Mouse (Mus musculus) heart, adult 9 months (tissue): ENCODE data around the gene Psmd11.

Experiments
- DNase-seq, 2 experiments: peaks; one replicate each; pipeline ENCODE4 v3.0.0; 2022; ENCODE audit warnings: low spot score in 2 of 2

The Psmd11 gene

DNA sequence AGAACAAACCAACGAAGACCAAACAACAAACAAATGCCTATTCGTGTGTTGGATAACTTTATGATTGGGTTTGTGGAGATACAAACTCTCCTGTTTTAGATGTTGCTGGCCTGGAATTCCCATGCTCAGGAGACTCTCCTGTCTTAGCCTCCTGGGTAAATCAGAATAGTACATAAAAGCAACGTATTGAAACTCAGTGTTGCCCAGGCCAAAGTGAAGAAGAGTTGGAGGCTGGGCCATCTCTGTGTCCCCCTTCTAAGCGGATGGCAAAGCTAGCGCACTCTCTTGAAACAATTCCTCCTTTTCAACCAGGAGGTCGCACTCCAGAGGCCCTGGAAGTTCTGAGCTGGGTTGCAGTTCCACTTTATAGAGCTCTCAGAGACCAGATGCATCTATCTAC, 74.9 kb downstream of the Psmd11 start:
- DNase-seq: no peak

DNA sequence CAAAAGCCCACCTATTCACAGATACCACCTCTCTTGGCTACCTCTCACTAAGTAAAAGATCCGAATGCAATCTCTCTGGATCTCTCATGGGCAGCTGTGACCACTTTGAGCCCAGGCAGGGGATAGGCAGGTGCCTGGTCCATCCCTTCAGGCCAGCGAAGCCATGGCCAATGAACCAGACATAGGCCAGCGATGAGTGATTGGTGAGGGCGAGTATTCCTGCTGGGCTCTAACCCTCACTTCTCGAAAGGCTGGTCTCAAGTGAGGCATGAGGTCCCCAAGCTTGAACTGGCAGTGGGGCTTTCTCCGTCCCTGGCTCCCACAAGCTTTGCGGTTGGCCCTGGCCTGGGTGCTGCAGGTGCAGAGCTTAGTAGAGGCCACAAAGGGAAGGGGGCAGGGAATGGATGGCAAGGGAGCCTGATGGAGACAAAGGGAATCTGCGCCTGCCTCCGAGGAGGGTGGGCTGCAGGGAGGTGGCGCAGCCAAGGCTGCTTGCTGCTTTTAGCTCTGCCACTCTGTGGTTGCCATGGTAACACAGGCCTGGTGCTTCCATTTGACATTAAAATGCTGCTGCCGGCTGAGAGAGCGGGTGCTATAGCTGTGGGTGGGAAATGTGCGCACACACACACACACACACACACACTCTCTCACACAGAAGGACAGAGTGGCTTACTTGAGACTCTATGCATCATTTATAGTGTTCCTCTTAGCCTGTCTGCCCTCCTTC, 75.5 kb downstream of the Psmd11 start:
- DNase-seq: no peak

DNA sequence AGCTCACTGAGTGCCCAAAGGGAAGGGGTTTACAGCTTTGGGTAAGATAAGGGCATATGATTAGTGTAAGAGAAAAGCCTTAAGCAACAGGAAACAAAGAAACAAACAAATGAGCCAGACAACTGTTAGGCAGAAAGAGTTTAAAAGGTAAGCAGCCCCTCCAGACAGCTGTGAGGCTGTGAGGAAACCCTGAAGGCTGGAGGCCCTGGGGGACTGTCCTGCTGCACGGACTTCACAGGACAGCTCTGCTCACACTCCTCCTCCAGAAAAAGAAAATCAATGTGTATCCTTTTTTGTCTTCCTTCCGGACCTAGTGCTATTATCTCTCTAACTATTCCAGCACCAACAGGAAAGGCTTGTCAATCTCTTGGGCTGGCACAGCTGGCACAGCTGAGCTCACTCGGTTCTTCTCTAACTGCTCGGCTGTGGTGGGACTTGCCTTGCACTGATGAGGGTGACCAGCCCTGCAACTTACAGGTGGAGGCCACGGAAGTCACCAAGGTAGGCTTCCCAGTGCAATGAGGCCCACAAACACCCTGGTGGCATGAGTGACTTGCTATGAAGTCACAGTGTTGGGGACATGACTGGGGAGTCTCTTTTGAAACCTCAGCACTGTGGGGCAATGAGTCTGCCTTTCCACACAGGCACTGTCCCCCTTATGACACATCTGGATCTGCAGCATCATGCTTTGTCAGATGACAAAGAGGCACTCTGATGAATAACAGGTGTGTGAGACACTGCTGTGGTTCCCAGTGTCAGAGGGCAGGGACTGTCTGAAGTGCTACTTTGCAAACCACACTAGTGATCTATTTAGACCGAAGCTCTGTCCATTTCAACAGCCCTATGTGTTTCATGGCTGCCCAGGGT, 76.3 kb downstream of the Psmd11 start:
- DNase-seq: no peak

DNA sequence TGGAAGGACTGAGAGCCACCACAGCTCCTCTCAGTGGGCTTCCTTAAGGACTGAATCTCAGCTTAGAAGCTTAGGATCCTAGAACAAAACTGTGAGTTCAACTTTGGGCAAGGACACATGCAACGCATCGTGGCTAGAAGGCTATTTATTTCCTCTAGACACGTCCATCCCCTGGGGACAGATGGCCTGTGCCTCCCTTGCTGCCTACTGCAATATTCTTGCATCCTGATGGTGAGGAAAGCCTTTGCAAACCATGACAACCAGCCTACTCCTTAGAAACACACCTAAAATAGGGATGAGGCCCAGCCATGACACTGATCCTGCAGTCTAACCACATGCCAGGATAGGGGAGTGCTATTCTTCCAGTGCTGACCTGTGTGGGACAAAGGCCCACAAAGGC, 77.2 kb downstream of the Psmd11 start:
- no peak for DNase-seq

DNA sequence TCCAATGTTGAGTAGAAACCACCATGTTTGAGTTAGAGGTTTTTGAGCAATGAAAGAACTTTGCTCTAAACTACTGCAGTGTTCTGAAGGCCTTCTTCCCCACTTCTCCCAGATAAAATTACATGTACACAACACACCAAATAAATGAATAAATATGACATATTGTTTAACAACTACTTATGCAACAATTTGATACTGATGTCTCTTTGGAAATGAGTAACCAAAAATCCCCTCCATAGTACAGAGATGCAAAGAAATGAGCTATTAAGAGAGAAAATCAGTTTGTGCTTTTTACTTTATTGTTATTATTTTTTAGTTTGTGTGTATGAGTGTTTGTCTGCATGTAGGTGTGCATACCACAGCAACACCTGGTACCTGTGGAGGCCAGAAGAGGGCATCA, 78.1 kb downstream of the Psmd11 start:
- no peak for DNase-seq

DNA sequence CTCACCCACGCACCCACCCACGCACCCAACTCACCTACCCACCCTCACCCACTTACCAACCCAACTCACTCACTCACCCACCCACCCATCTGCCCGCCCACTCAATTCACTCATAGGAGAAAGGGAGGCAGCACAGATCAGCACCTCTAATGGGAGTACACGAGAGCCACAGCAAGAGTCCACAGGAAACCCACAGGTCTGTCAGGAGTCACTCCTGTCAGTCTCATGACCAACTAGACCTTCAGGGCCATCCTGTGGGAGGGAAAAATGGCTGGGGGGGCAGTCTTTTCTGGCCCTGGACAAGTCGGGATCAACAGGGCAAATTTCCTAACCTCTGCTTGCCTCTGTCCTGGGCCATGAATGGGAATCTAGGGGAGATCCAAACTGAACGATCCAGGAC, 79.4 kb downstream of the Psmd11 start:
- no peak for DNase-seq

DNA sequence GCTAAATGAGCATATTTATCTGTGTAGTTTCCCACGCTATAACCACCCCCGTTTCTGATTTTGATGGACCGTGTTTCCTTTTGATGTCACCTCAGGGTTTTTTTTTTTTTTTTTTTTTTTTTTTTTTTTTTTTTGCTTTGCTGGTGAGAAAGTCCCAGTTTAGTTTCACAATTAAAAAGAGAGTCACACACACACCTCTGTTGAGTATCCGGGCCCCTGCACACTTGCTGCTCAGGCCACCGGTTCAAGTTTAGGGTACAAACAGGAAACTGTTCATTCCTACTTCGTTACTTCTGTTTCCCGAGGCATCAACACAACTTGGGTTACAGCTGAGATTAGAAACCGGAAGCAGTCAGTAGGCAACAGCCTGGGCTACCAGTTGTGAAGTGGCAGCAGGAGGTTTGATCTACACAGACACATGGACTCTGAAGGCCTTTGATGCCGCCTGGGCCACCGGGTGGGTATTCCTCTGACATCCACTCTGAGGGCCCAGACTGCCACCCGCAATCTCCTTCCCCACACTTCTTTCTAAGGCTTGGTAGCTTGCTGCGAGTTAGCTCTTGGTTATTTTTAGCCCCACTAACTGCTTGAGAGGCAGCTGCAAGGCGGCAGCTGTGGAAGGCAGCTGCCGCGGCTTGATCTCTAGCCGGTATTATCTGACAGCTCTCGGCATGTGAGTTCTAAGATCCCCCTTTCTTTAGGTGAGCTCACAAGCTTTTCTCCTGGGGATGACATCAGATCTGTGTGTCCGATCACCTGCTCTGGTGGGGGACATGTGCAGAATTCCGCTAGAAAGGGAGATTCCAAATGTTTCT, 80.2 kb downstream of the Psmd11 start:
- peak; percentile 25 to 41 for DNase-seq

DNA sequence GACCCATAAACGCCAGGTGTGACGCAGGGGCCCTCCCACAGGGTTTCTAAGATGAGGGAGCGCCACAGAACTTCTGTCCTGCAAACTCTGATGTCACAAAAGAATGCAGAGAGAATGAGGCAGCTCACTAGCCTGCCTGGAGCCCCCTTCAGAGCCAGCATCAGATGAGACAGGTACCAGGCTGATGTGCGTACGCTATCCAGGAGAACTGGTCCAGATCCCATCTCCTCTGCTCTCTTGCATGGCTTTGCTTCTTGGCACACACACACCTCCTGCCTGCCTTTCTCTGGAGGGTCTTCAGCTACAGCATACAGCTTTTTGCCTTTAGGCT, 80.7 kb downstream of the Psmd11 start:
- no peak for DNase-seq

DNA sequence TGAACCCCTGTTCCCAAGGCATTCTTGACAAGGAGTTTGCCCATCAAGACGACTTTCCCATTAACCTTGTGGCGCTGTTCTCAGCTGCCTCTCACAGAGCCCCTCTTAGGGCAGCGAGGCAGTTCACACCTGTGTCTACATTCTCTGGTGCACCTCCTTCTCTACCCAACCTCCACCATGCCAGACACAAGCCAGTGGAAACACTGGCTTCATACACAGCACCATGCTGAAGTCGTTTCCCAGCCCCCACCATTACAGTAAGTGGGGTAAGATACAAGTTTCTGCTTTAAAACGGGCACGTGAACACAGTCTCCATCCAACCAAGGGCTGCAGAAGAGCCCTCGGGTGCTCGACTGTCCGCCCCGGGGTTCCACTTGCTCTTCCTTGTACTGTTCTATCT, 81.7 kb downstream of the Psmd11 start:
- DNase-seq: no peak

DNA sequence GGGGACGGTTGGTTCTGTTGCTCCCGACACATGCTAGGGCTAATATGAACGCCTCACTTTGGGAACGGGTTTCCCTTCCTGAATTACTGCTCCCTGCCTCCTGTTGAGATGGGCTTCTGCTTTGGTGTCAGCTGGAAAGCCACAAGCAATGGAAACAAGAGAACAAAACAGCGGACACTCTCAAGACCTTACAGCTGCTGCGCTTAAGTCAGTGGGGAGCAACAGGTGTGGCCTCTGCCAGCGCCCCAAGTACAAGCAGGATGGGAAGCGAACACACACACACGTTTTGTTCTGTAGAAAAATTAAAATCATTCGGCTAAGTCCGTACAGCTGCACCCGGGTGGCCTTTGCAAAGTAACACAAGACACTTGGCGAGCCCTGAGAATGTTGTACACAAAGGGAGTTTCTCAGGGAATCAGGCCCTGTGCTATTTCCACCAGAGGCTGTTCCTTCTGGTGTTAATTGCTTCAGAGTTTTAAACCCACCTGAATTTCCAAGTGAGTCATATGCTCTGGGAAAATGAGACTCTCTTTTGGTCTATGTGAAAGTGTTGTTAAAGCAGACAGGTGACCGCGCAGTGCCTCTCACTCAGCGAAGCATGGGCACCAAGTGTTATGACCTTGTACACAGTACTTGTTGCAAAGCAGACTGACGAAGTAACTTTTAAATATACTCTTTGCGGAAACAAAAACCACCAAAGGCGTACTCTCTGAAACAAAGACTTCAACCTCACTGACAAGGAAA, 84.1 kb downstream of the Psmd11 start:
- no peak for DNase-seq

DNA sequence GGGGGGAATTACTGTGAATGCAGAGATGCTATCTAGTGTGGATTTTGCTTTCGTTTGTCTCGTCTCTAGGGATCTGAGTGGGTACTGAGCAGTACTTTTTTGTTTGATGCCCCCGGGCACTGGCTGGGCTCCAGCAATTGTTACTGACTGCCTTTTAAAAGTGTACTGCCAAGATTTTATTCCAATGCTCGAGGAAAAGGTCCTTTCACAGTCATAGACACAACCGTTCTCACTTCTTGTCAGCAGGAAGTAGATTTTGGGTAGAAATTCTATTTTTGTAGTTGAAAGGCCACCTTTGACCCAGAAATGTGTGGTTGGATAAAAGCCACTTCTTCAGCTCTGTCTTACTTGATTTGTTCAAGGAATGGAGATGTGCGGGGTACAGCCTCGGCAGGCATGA, 85.4 kb downstream of the Psmd11 start:
- DNase-seq: no peak

DNA sequence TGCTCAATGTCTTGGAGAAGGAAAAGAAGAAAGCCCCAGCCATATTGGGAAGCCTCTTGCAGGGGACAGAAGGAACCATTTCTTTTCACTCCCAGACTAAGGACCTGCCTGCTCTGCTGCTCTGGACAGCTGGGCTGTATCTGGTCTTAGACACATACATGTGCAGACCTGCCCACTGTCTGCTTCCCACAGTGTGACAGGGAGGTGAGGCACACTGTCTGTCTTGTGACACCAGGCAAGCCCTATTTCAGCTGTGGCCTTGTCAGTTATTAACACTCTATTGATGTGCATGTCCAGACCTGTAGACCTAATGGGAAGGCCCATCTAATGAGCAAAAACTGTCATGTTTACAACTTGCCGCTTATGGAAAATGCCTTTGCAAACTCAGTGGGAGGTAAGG, 86.9 kb downstream of the Psmd11 start:
- DNase-seq: no peak

DNA sequence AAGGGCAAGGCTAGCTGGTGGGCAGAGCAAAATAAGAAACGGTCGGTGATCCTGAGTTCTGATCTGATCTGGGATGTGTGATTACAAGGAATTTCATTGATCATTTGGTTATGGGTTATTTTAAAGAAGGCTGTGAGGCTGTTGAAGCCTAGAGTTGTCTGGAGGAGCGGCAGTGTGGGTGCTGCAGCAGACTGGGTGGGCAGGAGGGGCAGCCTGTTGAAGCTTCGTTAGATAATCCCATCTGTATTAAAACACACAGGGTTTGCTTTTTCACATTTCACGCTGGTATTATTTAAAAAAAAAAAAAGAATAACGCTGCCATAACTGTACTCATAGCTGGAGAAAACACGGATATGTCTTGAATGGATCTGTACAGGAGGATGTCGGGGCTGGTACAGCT, 87.5 kb downstream of the Psmd11 start:
- DNase-seq: no peak

DNA sequence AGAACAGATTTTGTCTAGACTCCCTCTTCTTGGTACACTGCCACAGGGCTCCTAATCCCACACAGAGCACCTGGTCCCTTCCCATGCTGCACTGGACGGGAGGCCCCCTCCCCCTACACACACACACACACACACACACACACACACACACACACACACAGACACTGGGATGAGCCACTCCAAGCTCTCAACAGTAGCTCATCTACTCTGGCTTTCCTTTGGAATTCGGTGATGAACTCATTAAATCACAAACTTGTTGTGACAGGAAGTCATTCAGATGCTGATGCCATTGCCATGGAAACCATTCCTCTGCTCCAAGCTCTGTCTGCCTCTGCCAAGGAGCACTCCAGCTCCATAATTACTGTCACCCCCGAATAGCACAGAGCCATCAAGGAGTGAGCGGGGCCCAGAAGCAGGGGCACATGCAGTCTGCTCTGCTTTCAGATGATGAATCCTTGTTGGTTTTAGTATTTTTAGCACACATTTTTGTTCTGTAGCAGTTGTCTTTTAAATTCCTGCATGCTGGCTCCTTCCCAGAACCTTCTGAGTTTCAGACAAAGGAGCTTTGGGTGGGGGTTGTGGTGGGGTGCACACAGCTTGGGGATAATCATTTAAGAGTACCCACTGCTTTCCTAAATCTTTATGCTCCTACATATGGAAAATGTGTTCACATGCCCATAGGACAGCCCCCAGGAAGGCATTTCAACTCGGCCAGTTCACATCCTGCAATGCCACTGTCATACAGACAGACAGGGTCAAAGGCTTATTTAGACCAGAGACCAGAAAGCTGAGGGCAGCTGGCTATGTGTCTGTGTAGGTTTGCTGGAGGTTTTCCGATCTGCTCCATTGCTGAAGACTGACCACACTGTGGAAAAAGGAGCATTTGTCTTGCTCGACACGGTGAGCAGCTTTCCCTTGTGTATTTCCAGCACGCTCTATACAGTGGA, 90.3 kb downstream of the Psmd11 start:
- no peak for DNase-seq

DNA sequence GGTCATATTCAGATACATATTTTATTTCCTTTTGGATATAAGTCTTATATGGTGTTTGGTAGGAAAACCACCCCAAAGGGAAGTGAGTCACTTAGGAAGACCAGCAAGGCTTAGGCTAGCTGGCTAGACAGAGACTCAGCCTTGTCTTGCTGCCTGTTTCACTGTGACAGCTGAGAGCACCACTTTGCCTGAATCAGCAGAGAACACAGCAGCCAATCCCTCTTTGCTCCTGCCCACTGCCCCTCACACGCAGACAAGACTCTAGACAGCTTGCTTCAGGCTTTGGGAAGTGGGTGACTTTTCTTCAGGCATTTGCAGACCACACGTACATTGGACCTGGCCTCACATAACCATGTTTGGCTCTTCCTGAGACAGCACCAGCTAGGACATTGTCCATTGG, 92.7 kb downstream of the Psmd11 start:
- no peak for DNase-seq
